Mouse (Mus musculus) forebrain, embryonic 15.5 days (tissue): ENCODE data around the gene Gm33815. TPM values are rescaled to one million over a fixed set of nuclear protein-coding genes. Genes with fewer than 3 reads are reported as not detected.
"Not testable (repeated sequence)": the region's sequence is repeated elsewhere in the genome, so short reads cannot be mapped to it uniquely, and the experiment has no call there.

Experiments used
- ATAC-seq: fragments of 200-750 bp; cut with Nextera tagmentation; replicated peaks from 2 replicates; pipeline ENCODE4 v1.8.0; 2017; ENCODE audit warnings: mild to moderate bottlenecking, moderate TSS enrichment, moderate library complexity
- H3K27ac ChIP-seq: fragments of 300-500 bp; sonication (generic); replicated peaks from 2 replicates; pipeline ENCODE4 v1.5.1; 2015; ENCODE audit warnings: mild to moderate bottlenecking, inconsistent platforms
- H3K27me3 ChIP-seq: fragments of 300-500 bp; sonication (generic); 2 replicates; pipeline ENCODE4 v1.6.1; 2015; ENCODE audit warnings: inconsistent platforms
- H3K36me3 ChIP-seq: fragments of 300-500 bp; sonication (generic); 2 replicates; pipeline ENCODE4 v1.6.1; 2015; ENCODE audit warnings: mild to moderate bottlenecking, inconsistent platforms
- H3K4me1 ChIP-seq: fragments of 300-500 bp; sonication (generic); 2 replicates; pipeline ENCODE4 v1.6.1; 2015; ENCODE audit warnings: inconsistent platforms
- H3K4me2 ChIP-seq: fragments of 300-500 bp; sonication (generic); replicated peaks from 2 replicates; pipeline ENCODE4 v1.6.1; 2015; ENCODE audit warnings: mild to moderate bottlenecking, inconsistent platforms
- H3K4me3 ChIP-seq: fragments of 300-500 bp; sonication (generic); 2 replicates; pipeline ENCODE4 v1.5.1; 2015; ENCODE audit warnings: mild to moderate bottlenecking, inconsistent platforms
- H3K9ac ChIP-seq: fragments of 300-500 bp; sonication (generic); replicated peaks from 2 replicates; pipeline ENCODE4 v1.6.1; 2015; ENCODE audit warnings: mild to moderate bottlenecking, inconsistent platforms
- H3K9me3 ChIP-seq: fragments of 300-500 bp; sonication (generic); 2 replicates; pipeline ENCODE4 v1.6.1; 2016; ENCODE audit warnings: inconsistent platforms
- WGBS: fragments of 180-500 bp; shearing (Covaris S2); methylation state at CpG from one replicate; pipeline ENCODE4 v1.1.7; 2015; ENCODE audit warnings: mixed read lengths; 5-methylcytosine and 5-hydroxymethylcytosine counted together
- polyA plus RNA-seq: library from polyadenylated mRNA; unstranded; fragments of >200 nt; fragmentation: Nextera tagmentation; extraction: Ambion mirVana; gene quantifications from 2 replicates; pipeline ENCODE4 v1.2.1, GENCODE M21; 2015

Gene Gm33815
- not detected in 2 replicates for polyA plus RNA-seq

DNA sequence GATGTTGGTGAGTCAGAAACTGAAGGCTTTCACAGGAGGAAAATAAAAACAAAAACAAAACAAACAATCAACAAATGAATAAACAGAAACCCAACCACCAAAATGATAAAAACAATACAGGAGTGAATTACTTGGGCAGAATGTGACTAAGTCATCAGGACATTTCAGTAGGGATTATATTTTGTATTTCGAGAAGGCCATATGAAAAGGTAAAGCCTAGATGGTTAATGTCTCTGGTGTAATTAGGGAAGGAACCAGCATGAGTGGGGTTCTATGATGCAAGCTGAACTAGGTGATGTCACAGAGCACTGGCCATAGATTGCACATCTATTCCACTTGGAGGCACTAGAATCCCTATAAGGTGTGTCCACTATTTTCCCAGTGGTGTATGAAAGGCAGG lies at the start of gene Gm33815:
Gene Gm33815, plus strand, starts transcription at position 301 of the 400 bp plus-strand sequence.
- ATAC-seq, H3K36me3 ChIP-seq, H3K27ac ChIP-seq, H3K9ac ChIP-seq, H3K9me3 ChIP-seq, H3K27me3 ChIP-seq, H3K4me1 ChIP-seq, H3K4me2 ChIP-seq, H3K4me3 ChIP-seq: not testable (repeated sequence)
- no CpG with 5 or more reads among the region's 1 CpGs for WGBS
